Mouse (Mus musculus): ENCODE results near the gene Suclg2. TPM values are rescaled to one million over a fixed set of nuclear protein-coding genes. Genes with fewer than 3 reads are reported as not detected.

Gene Suclg2
- polyA plus RNA-seq, 1 experiment from 2014 or later = 35.1 TPM

- H3K27ac ChIP-seq = no peak overlapping the region
- no peak for ATAC-seq (ENCODE audit: low FRiP score)
- H3K36me3 ChIP-seq (replicated peaks) = no peaks in the 10 kb centered on the region
- H3K4me2 ChIP-seq = no peak overlapping the region
- no peak overlapping the region for H3K4me3 ChIP-seq (replicated peaks)
- H3K9ac ChIP-seq = no peak overlapping the region
- 65% methylated on average over 3 of the region's 3 CpGs for WGBS
- H3K27me3 ChIP-seq = no peaks in the 10 kb centered on the region
- H3K9me3 ChIP-seq = no peaks in the 10 kb centered on the region
- no peaks in the 10 kb centered on the region for H3K4me1 ChIP-seq
These were observed 183.4 kb downstream of the Suclg2 start for GRCm38 (mm10) chr6:95535191-95535590.

- no peak for ATAC-seq (ENCODE audit: low FRiP score)
- H3K27me3 ChIP-seq = no peaks in the 10 kb centered on the region
- H3K4me1 ChIP-seq = no peaks in the 10 kb centered on the region; the same call in 1 of the 2 replicates
- H3K36me3 ChIP-seq (replicated peaks) = no peaks in the 10 kb centered on the region
- no peaks in the 10 kb centered on the region for H3K9me3 ChIP-seq
- no peak overlapping the region for H3K4me3 ChIP-seq (replicated peaks)
- H3K4me2 ChIP-seq = no peak overlapping the region
- H3K27ac ChIP-seq = no peak overlapping the region
- WGBS = 83% methylated on average over 2 of the region's 2 CpGs
- H3K9ac ChIP-seq = no peak overlapping the region
These were observed 198.8 kb downstream of the Suclg2 start for GRCm38 (mm10) chr6:95519846-95520245.

GRCm38 (mm10) chr6:95518406-95518805 lies 200.2 kb downstream of the Suclg2 start:
- no peak overlapping the region for H3K27ac ChIP-seq
- no peak for ATAC-seq (ENCODE audit: low FRiP score)
- WGBS = 92% methylated on average over 2 of the region's 2 CpGs
- no peak overlapping the region for H3K4me2 ChIP-seq
- no peaks in the 10 kb centered on the region for H3K36me3 ChIP-seq (replicated peaks)
- no peaks in the 10 kb centered on the region for H3K9me3 ChIP-seq
- H3K9ac ChIP-seq = no peak overlapping the region
- H3K4me3 ChIP-seq (replicated peaks) = no peak overlapping the region
- H3K4me1 ChIP-seq = no peaks in the 10 kb centered on the region; the same call in 1 of the 2 replicates
- H3K27me3 ChIP-seq = no peaks in the 10 kb centered on the region

GRCm38 (mm10) chr6:95515721-95516120 lies 202.9 kb downstream of the Suclg2 start:
- no peaks in the 10 kb centered on the region for H3K27me3 ChIP-seq
- no peak overlapping the region for H3K9ac ChIP-seq
- H3K4me1 ChIP-seq = no peaks in the 10 kb centered on the region; the same call in 1 of the 2 replicates
- H3K4me2 ChIP-seq = no peak overlapping the region
- H3K27ac ChIP-seq = no peak overlapping the region
- no peaks in the 10 kb centered on the region for H3K9me3 ChIP-seq
- no peak for ATAC-seq (ENCODE audit: low FRiP score)
- H3K4me3 ChIP-seq (replicated peaks) = no peak overlapping the region
- WGBS = 89% methylated on average over 5 of the region's 5 CpGs
- H3K36me3 ChIP-seq (replicated peaks) = no peaks in the 10 kb centered on the region

GRCm38 (mm10) chr6:95514726-95515125 lies 203.9 kb downstream of the Suclg2 start:
- Histone ChIP-seq H3K4me3 (replicated peaks) (no peak overlapping the region), H3K27me3 (no peaks in the 10 kb centered on the region), H3K9me3 (no peaks in the 10 kb centered on the region), H3K36me3 (replicated peaks) (no peaks in the 10 kb centered on the region), H3K4me2 (no peak overlapping the region), H3K9ac (no peak overlapping the region), H3K27ac (no peak overlapping the region), H3K4me1 (no peaks in the 10 kb centered on the region; the same call in 1 of the 2 replicates)
- ATAC-seq (ENCODE audit: low FRiP score) = no peak
- 87% methylated on average over 10 of the region's 10 CpGs for WGBS

- Histone ChIP-seq H3K4me2 (no peak overlapping the region), H3K9me3 (no peaks in the 10 kb centered on the region), H3K9ac (no peak overlapping the region), H3K4me3 (replicated peaks) (no peak overlapping the region), H3K4me1 (no peaks in the 10 kb centered on the region), H3K36me3 (replicated peaks) (no peaks in the 10 kb centered on the region), H3K27me3 (no peaks in the 10 kb centered on the region), H3K27ac (no peak overlapping the region)
- ATAC-seq (ENCODE audit: low FRiP score) = no peak
- 86% methylated on average over 1 of the region's 1 CpGs for WGBS
These were observed 206.9 kb downstream of the Suclg2 start for GRCm38 (mm10) chr6:95511689-95512088.

- H3K27ac ChIP-seq = no peak overlapping the region
- H3K4me3 ChIP-seq (replicated peaks) = no peak overlapping the region
- no peak overlapping the region for H3K9ac ChIP-seq
- H3K4me2 ChIP-seq = no peak overlapping the region
- no peaks in the 10 kb centered on the region for H3K9me3 ChIP-seq
- H3K27me3 ChIP-seq = peaks cover 17% of the 10 kb centered on the region; the same call in 1 of the 2 replicates
- WGBS = 76% methylated on average over 5 of the region's 5 CpGs
- H3K36me3 ChIP-seq (replicated peaks) = no peaks in the 10 kb centered on the region
- peaks cover 14% of the 10 kb centered on the region; the same call in 1 of the 2 replicates for H3K4me1 ChIP-seq
- no peak for ATAC-seq (ENCODE audit: low FRiP score)
These were observed 217.8 kb downstream of the Suclg2 start for GRCm38 (mm10) chr6:95500771-95501170.

GRCm38 (mm10) chr6:95499639-95500038 lies 219.0 kb downstream of the Suclg2 start:
- Histone ChIP-seq H3K36me3 (replicated peaks) (no peaks in the 10 kb centered on the region), H3K4me2 (no peak overlapping the region), H3K27me3 (peaks cover 17% of the 10 kb centered on the region; the same call in 1 of the 2 replicates), H3K27ac (no peak overlapping the region), H3K9ac (no peak overlapping the region), H3K4me1 (peaks cover 13% of the 10 kb centered on the region; the same call in 1 of the 2 replicates), H3K4me3 (replicated peaks) (no peak overlapping the region), H3K9me3 (no peaks in the 10 kb centered on the region)
- 56% methylated on average over 5 of the region's 5 CpGs for WGBS
- no peak for ATAC-seq (ENCODE audit: low FRiP score)

- no peak for ATAC-seq (ENCODE audit: low FRiP score)
- no peak overlapping the region for H3K4me3 ChIP-seq (replicated peaks)
- H3K36me3 ChIP-seq (replicated peaks) = no peaks in the 10 kb centered on the region
- no peaks in the 10 kb centered on the region; the same call in 1 of the 2 replicates for H3K27me3 ChIP-seq
- H3K9ac ChIP-seq = no peak overlapping the region
- H3K9me3 ChIP-seq = no peaks in the 10 kb centered on the region
- peaks cover 8% of the 10 kb centered on the region; the same call in 1 of the 2 replicates for H3K4me1 ChIP-seq
- WGBS = 79% methylated on average over 8 of the region's 8 CpGs
- H3K27ac ChIP-seq = no peak overlapping the region
- no peak overlapping the region for H3K4me2 ChIP-seq
These were observed 226.2 kb downstream of the Suclg2 start for GRCm38 (mm10) chr6:95492216-95492956.

GRCm38 (mm10) chr6:95491043-95491442 lies 227.6 kb downstream of the Suclg2 start:
- Histone ChIP-seq H3K36me3 (replicated peaks) (no peaks in the 10 kb centered on the region), H3K4me2 (no peak overlapping the region), H3K9ac (no peak overlapping the region), H3K4me3 (replicated peaks) (no peak overlapping the region), H3K9me3 (no peaks in the 10 kb centered on the region), H3K4me1 (peaks cover 8% of the 10 kb centered on the region; the same call in 1 of the 2 replicates), H3K27ac (no peak overlapping the region), H3K27me3 (no peaks in the 10 kb centered on the region; the same call in 1 of the 2 replicates)
- no peak for ATAC-seq (ENCODE audit: low FRiP score)
- 71% methylated on average over 2 of the region's 2 CpGs for WGBS

- Histone ChIP-seq H3K4me1 (peaks cover 11% of the 10 kb centered on the region), H3K9ac (no peak overlapping the region), H3K4me3 (replicated peaks) (no peak overlapping the region), H3K27me3 (no peaks in the 10 kb centered on the region), H3K36me3 (replicated peaks) (no peaks in the 10 kb centered on the region), H3K27ac (no peak overlapping the region), H3K9me3 (no peaks in the 10 kb centered on the region), H3K4me2 (no peak overlapping the region)
- no peak for ATAC-seq (ENCODE audit: low FRiP score)
- 90% methylated on average over 6 of the region's 6 CpGs for WGBS
These were observed 232.8 kb downstream of the Suclg2 start for GRCm38 (mm10) chr6:95485791-95486190.

- peak; percentile 78 for ATAC-seq (ENCODE audit: low FRiP score)
- H3K27ac ChIP-seq = no peak overlapping the region
- H3K9ac ChIP-seq = no peak overlapping the region
- H3K27me3 ChIP-seq = no peaks in the 10 kb centered on the region
- peaks cover 4% of the 10 kb centered on the region; the same call in 1 of the 2 replicates for H3K4me1 ChIP-seq
- H3K4me2 ChIP-seq = no peak overlapping the region
- H3K36me3 ChIP-seq (replicated peaks) = no peaks in the 10 kb centered on the region
- H3K9me3 ChIP-seq = no peaks in the 10 kb centered on the region
- H3K4me3 ChIP-seq (replicated peaks) = no peak overlapping the region
- WGBS = 57% methylated on average over 7 of the region's 7 CpGs
These were observed 234.3 kb downstream of the Suclg2 start for GRCm38 (mm10) chr6:95484183-95484818.

Data from forebrain, embryonic 12.5 days (tissue).